Mouse (Mus musculus) cerebellum, adult 9-11 months (tissue): ENCODE results near the gene Strbp.

Experiments
- DNase-seq: peaks from one replicate; pipeline ENCODE4 v3.0.0; 2022

Strbp gene

DNA sequence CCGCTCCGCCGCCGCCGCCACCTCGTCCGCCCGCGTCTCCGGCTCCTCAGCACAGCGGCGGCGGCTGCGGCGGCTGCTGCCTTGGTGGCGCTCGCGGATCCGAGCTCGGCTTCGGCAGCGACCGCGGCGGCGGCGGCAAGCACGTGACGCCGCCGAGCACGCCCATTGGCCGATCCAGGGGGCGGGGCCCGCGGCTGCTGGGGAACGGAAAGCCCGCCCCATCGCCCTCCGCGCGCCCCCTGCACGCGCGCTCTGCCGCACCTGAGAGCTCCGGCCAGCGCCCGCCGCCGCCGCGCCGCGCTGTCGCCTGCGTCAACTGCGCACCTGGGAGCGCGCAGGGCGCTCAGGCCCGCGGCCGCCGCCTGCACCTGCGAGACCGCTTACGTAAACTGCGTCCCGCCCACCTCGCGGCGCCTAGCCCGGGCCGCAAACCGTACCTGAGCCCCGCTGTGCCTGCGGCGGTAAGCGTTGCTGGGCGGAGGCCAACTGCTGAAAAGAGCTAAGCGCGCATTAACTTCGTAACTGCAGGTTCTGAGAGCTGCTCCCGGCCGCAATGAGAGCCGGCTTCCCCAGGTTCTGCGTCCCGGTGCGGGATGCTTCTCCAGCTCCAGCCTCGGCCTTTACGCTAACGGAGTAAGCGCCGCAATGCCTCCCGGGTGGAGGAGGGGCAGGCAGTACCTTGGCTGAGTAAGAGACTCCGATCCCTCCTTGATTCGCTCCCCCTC lies at the start of gene Strbp:
Gene Strbp (minus strand): TSS at position 630 of the 725 bp plus-strand sequence.
- DNase-seq, result peak; percentile 98

- peak; percentile 2 for DNase-seq
Measured at GRCm38 (mm10) chr2:37751114-37751513, 47.5 kb upstream of the Strbp start.

GRCm38 (mm10) chr2:37749323-37749722 lies 45.7 kb upstream of the Strbp start:
- no peak for DNase-seq

DNA sequence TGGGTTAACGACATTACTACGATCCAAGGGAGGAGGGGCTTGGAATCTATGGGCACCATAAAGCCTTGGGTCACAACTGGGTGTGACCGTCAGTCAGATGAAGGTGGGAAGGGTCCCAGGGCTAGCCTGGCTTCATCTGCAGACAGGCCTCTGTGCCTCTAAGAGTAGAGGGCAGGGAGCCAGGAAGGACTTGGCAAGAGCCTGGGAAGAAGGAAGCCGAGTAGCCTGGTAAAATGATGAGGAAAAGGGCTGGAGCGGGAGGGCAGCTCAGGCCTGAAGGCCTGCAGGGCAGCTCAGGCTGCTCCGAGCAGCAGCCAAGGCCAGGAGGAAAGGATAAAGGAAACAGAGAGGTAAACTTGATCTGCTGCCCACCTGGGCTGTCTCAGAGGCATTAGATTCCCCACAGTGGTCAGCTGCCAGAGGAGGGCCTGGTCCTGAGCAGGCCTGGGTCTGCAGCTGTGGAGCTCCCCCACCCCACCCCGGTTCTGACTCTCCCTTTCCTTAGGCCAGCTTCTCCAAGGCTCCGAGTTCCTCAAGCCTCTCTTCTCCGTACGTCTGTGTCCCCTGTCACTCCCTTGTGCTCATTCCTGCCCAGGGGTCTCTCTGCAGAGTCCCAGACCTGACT lies 44.9 kb upstream of the Strbp start:
- peak; percentile 70 for DNase-seq

GRCm38 (mm10) chr2:37747909-37748308 lies 44.2 kb upstream of the Strbp start:
- DNase-seq, result peak; percentile 53

- peak; percentile 41 for DNase-seq
Measured at GRCm38 (mm10) chr2:37746293-37747049, 42.8 kb upstream of the Strbp start.

GRCm38 (mm10) chr2:37744773-37745395 lies 41.2 kb upstream of the Strbp start:
- DNase-seq, result no peak

GRCm38 (mm10) chr2:37741806-37742554 lies 38.3 kb upstream of the Strbp start:
- DNase-seq, result peak; percentile 68

DNA sequence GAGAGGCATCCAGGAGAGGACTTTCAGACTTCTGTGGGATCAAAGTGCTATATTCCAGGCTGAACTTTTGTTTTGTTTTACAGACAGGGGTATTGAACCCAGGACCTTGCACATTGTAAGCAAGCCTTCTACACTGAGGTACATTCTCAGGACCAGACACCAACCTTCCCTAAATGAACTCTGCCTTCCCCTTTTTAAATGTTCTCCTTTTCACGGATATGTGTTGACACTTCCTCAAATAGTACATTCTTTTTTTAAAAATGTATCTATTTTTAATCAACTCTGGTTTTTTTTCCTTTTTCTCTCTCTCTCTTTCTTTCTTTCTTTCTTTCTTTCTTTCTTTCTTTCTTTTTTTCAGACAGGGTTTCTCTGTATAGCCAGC lies 32.1 kb upstream of the Strbp start:
- DNase-seq, result no peak

DNA sequence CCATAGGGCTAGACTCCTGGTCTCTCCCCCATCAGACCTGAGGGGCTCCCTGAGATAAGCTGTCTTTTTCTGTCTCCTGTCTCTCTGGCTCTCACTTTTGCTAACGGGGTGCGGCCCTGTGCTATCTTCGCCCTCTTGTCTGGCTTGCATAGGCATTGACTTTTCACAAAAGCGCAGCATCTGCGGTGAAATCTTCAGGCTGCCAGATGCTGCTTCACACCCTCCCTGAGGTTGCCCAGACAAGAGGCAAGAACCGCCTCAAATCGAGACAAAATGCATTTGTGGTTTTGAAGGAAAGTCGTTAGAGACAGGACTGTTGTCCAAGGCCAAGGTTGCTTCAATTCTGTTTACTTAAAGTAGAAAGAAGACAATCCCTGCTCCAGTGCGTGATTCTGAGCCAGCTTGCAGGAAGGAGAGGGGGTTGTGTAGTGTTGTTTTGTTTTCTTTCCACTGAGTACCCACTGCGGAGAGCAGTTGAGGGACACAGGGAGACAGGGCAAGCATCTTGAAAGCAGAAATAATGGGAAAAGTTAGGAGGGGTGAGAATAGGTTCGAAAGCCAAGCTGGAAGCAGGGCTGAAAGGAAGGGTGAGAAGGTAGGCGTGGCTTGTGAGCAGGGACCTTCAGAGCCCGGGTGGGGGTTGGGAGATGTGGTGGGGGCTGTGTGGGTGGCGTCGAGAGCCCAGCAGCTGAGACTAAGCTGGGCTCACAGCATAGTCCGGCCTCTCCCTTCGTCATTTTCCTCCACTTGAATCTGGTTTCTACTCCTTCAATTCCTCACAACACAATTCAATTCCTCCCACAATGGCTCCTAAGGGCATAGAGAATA lies 31.5 kb upstream of the Strbp start:
- no peak for DNase-seq

DNA sequence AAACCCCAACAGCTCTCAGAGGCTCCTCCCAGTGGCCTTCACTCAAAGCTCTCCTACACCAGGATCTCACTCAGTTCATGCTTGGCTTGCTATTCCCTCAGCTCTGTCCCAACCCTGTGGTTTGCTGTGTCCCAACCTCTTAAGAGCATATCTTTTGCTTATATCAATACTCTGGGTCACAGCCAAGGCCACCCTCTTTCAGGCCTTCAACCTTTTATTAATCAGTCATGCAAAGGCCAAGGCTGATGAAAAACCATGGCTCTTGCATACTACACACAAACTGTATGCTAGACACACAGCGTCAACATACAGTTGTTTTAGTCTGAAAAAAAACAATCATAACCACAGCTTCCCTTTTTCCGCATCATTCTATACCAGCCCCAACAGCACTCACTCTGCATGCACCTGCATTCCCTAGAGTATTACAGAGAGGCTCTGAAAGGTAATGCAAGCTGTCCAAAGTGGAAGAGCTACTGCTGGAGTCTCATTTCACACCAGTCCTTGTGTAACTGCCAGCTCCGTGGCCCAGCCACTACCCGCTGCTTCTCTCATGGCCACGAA lies 27.7 kb upstream of the Strbp start:
- no peak for DNase-seq

- no peak for DNase-seq
Measured at GRCm38 (mm10) chr2:37724231-37724630, 20.6 kb upstream of the Strbp start.

DNA sequence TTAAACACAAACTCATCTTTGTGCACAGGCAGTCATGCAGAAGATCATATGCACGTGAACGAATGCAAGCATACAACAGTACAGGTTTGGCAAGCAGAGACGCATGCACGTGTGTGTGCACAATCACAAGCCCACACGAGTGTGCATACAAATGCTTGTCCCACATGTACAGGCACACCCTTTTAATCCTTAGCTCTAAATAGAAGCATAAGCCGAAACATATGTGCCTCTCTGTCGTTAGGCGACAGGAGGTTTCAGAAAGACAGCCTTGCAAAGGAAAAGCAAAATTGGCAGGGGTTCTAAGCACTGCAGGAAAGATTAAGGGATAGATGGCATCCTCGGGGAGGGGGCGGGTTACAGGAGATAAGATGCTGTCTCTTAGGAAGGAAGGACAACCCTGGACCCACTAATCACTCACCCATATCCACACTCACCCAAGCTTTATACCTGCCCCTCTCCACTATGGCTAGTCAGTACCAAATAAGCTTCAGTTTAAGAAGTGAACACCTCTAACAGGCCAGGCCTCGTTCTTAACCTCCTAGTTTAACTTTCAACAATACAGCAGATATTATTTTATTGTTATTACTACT lies 19.9 kb upstream of the Strbp start:
- DNase-seq, result peak; percentile 50

DNA sequence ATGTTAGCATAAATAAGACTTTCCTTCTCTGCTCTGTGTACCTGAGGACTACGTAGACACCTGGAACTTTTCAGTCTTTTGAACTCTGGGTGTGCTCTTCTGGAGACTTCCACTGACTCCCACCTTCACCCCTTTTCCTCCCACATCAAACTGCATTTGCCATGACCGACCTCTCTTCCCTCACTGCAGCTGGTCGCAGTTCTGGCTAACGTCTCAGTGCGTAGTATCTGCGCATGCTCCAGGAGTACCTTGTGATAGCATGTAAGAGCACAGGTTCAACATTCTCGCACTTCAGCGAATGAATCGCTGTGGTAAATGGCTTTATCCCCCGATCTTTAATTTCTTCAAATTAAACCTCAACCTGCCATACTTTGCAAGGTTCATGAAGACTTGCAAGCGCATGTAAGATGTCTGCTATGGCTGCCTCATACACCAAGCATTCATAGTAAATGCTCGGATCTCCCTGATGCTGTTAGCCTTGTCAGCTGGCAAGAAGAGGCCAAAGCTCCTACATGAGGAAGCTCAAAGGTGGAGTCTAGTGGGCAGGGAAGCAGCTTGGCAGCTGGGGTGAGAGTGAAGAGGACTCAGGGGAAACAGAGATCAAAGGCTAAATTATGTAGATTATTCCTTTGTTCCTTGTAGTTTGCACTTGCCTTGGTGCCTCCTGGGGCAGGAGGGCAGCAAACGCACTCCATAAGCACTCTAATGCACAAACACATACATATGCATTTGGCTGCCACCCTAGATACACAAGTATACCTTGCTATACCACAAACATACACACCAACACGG lies 19.2 kb upstream of the Strbp start:
- no peak for DNase-seq

GRCm38 (mm10) chr2:37716266-37716665 lies 12.6 kb upstream of the Strbp start:
- DNase-seq, result no peak

DNA sequence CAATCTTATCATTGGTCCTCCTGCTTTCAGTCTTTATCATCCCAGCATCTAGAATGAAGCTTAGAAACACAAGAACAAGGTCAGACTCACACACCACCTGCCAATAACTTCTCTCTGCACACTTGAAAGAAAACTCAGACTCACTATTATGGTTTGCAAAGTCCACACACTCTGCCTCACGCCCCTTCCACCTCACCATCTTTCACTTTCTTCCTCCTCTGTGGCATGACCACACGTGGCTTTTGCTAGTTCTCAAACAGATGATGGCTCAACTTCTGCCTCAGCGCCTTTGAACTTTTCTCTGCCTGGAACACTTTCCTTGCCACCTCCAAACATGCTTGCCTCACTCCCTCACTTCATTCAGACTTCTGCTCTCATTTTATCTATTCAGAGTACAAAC lies 11.7 kb upstream of the Strbp start:
- no peak for DNase-seq

DNA sequence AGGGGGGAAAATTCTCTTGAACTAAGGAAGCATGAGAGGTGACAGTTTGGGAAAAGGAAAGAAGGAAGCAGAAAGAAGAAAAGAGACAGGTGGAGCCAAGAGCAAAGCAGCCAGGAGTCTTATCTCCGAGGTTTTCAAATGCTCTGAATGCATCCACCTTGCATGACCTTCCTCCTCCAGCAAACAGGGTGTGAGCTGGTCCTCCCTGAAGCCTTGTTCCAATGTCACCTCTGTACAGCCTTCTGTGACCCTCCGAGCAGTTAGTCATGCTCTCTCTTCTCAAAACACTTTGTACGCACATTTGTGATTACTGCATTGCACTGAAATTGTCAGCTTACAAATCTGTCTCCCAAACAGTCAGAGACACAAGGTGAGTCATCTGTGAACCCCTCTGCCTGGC lies 9.4 kb upstream of the Strbp start:
- DNase-seq, result no peak

GRCm38 (mm10) chr2:37708835-37709234 lies 5.2 kb upstream of the Strbp start:
- DNase-seq, result no peak

- peak; percentile 61 for DNase-seq
Measured at GRCm38 (mm10) chr2:37704141-37704760, 592 bp upstream of the Strbp start.
